Mouse (Mus musculus) myocyte (in vitro differentiated cells): ENCODE data around the gene Hoxb2.

ENCODE experiments used
- POLR2A ChIP-seq: IDR thresholded peaks from one replicate; pipeline ENCODE4 v1.6.1; 2011; ENCODE audit warnings: low read depth, mild to moderate bottlenecking, control low read depth, moderate library complexity; ENCODE audit not compliant: insufficient read length
- USF1 ChIP-seq: IDR thresholded peaks from one replicate; pipeline ENCODE4 v1.6.1; 2011; ENCODE audit warnings: low read depth, mild to moderate bottlenecking, control low read depth, moderate library complexity

- TF ChIP-seq USF1, result no peak
- no peak for TF ChIP-seq POLR2A
These were observed 18.4 kb downstream of the Hoxb2 start for GRCm38 (mm10) chr11:96368686-96369085.
